8 mouse cellular contexts compared by ENCODE assay signal in genomic region chr6:24955946-24956585, GRCm38 (mm10). TPM values are rescaled to one million over a fixed set of nuclear protein-coding genes. Genes with fewer than 3 reads are reported as not detected.
DNase-seq lines count a peak whose midpoint lies in the region; ATAC-seq and TF ChIP-seq lines count a peak whose summit lies in the region.

Tmem229a (minus strand) TSS chr6:24956297.

- peaks cover 9% of the 10 kb centered on the region for H3K4me1 ChIP-seq in E14TG2a.4 (replicated peaks; ENCODE audit: low read depth, low read length)
- H3K4me1 ChIP-seq in forebrain, embryonic 10.5 days, result peaks cover 25% of the 10 kb centered on the region
- peaks cover 6% of the 10 kb centered on the region; the same call in 1 of the 2 replicates for H3K4me1 ChIP-seq in heart, embryonic 16.5 days (ENCODE audit: control insufficient read depth, insufficient read depth, low read length)
- H3K4me1 ChIP-seq in liver, embryonic 11.5 days (replicated peaks; ENCODE audit: control insufficient read depth, insufficient read depth, low read length), result no peaks in the 10 kb centered on the region; the same call in 1 of the 2 replicates

- WGBS in forebrain, embryonic 10.5 days, result under 1% methylated on average over 43 of the region's 46 CpGs
- WGBS in heart, embryonic 16.5 days, result 1% methylated on average over 28 of the region's 46 CpGs
- 3% methylated on average over 43 of the region's 46 CpGs for WGBS in liver, embryonic 11.5 days

- H3K4me3 ChIP-seq in E14TG2a.4 (replicated peaks; ENCODE audit: low read length), result peak within 1 kb of the TSS; percentile 88
- peak within 1 kb of the TSS; percentile 73 for H3K4me3 ChIP-seq in forebrain, embryonic 10.5 days
- H3K4me3 ChIP-seq in heart, embryonic 16.5 days (ENCODE audit: low read length), result peak within 1 kb of the TSS; percentile 65
- H3K4me3 ChIP-seq in liver, embryonic 11.5 days (ENCODE audit: low read depth, low read length), result peak within 1 kb of the TSS; percentile 54

- TF ChIP-seq CTCF in E14TG2a.4 (conservative IDR thresholded peaks at IDR 0.05; ENCODE audit: low read length), result no peak

- DNase-seq in brain, adult 2 months (ENCODE audit: low read depth, low spot score), result peak; percentile 88
- peak; percentile 75 for DNase-seq in forebrain, embryonic 10.5 days (ENCODE audit: extremely low spot score, low spot score)
- DNase-seq in kidney, postnatal 25 days, result peak; percentile 69 to 89
- no peak for DNase-seq in liver, embryonic 11.5 days (ENCODE audit: low spot score)
- peak; percentile 17 for DNase-seq in ovary, postnatal 36 days (ENCODE audit: low spot score)

- ATAC-seq in heart, embryonic 16.5 days (replicated peaks; ENCODE audit: extremely low read depth, insufficient read depth, low FRiP score), result peak; percentile 57
- ATAC-seq in liver, embryonic 11.5 days (replicated peaks; ENCODE audit: low FRiP score), result peak; percentile 44
- no peak for ATAC-seq in activated CD4-positive, CD25-positive, alpha-beta regulatory T cell, adult 4 months

- H3K36me3 ChIP-seq in E14TG2a.4 (ENCODE audit: insufficient read depth, low read length), result no peaks in the 10 kb centered on the region
- no peaks in the 10 kb centered on the region for H3K36me3 ChIP-seq in forebrain, embryonic 10.5 days (replicated peaks)
- H3K36me3 ChIP-seq in heart, embryonic 16.5 days (ENCODE audit: control insufficient read depth, insufficient read depth), result no peaks in the 10 kb centered on the region
- H3K36me3 ChIP-seq in liver, embryonic 11.5 days (ENCODE audit: control insufficient read depth, insufficient read depth, low read length), result no peaks in the 10 kb centered on the region

- H3K27ac ChIP-seq in forebrain, embryonic 10.5 days, result peak within 1 kb of the TSS; percentile 91
- no peak within 1 kb of the TSS for H3K27ac ChIP-seq in heart, embryonic 16.5 days (ENCODE audit: low read length)
- no peak within 1 kb of the TSS for H3K27ac ChIP-seq in liver, embryonic 11.5 days (ENCODE audit: low read depth, low read length)

- H3K9ac ChIP-seq in heart, embryonic 16.5 days (ENCODE audit: low read length), result peak within 1 kb of the TSS; percentile 63
- H3K9ac ChIP-seq in liver, embryonic 11.5 days (ENCODE audit: low read depth, low read length), result no peak within 1 kb of the TSS

- no peaks in the 10 kb centered on the region for H3K9me3 ChIP-seq in E14TG2a.4 (ENCODE audit: low read length)
- H3K9me3 ChIP-seq in forebrain, embryonic 10.5 days, result no peaks in the 10 kb centered on the region
- H3K9me3 ChIP-seq in heart, embryonic 16.5 days (replicated peaks; ENCODE audit: control insufficient read depth, low read length), result no peaks in the 10 kb centered on the region
- H3K9me3 ChIP-seq in liver, embryonic 11.5 days (ENCODE audit: control insufficient read depth, low read length), result no peaks in the 10 kb centered on the region

- H3K27me3 ChIP-seq in E14TG2a.4 (ENCODE audit: insufficient read depth, low read length), result peaks cover 28% of the 10 kb centered on the region
- peaks cover 18% of the 10 kb centered on the region for H3K27me3 ChIP-seq in forebrain, embryonic 10.5 days (ENCODE audit: poor library complexity, severe bottlenecking)
- H3K27me3 ChIP-seq in heart, embryonic 16.5 days (ENCODE audit: control insufficient read depth, insufficient read depth, low read length), result peaks cover 19% of the 10 kb centered on the region
- H3K27me3 ChIP-seq in liver, embryonic 11.5 days (replicated peaks; ENCODE audit: control insufficient read depth, insufficient read depth, low read length), result peaks cover 27% of the 10 kb centered on the region

- H3K4me2 ChIP-seq in heart, embryonic 16.5 days (ENCODE audit: low read depth, low read length), result peak within 1 kb of the TSS; percentile 100
- H3K4me2 ChIP-seq in liver, embryonic 11.5 days, result peak within 1 kb of the TSS; percentile 86

RNA-seq across cellular contexts. Expression of gene Tmem229a, which starts in this region (rescaled TPM):
- polyA plus RNA-seq in forebrain, embryonic 10.5 days (2016; fragmentation: Nextera tagmentation; extraction: Ambion mirVana), result 0.95 and 1.0 TPM in 2 replicates
- 0.08 and 0.11 TPM in 2 replicates for polyA plus RNA-seq in heart, embryonic 16.5 days (2015; fragmentation: Nextera tagmentation; extraction: Ambion mirVana)
- polyA plus RNA-seq in liver, embryonic 11.5 days (2014; fragmentation: Nextera tagmentation; extraction: Ambion mirVana), result 0.05 and 0.12 TPM in 2 replicates
- polyA plus RNA-seq in activated CD4-positive, CD25-positive, alpha-beta regulatory T cell, adult 4 months (2017; shearing (Covaris generic)), result under 1 TPM in 1 of 2 experiments, not detected in 1; 0.19 TPM

Comparison
In these comparisons a context has a peak if more than half of its experiments do, and no peak if none do; other contexts are left out.
1. Peak in ATAC-seq, H3K4me3 ChIP-seq, H3K9ac ChIP-seq and H3K4me2 ChIP-seq in heart, embryonic 16.5 days; RNA of the gene not detected or under 1 TPM.
2. Peak in ATAC-seq, H3K4me3 ChIP-seq and H3K4me2 ChIP-seq in liver, embryonic 11.5 days; RNA of the gene not detected or under 1 TPM.